Mouse (Mus musculus) embryo, embryonic 11 days (tissue): Measurements from ENCODE around the gene G0s2.

Experiments used
- DNase-seq: peaks from one replicate; pipeline ENCODE4 v3.0.0-alpha.2; 2015

G0s2 gene

GRCm38 (mm10) chr1:193250026-193250425, 23.0 kb downstream of the G0s2 start:
- no peak for DNase-seq

GRCm38 (mm10) chr1:193244235-193244634, 28.8 kb downstream of the G0s2 start:
- DNase-seq: no peak

GRCm38 (mm10) chr1:193243571-193244193, 29.3 kb downstream of the G0s2 start:
- no peak for DNase-seq

GRCm38 (mm10) chr1:193242863-193243262, 30.2 kb downstream of the G0s2 start:
- no peak for DNase-seq

GRCm38 (mm10) chr1:193242238-193242637, 30.8 kb downstream of the G0s2 start:
- DNase-seq: no peak

GRCm38 (mm10) chr1:193241436-193241835, 31.6 kb downstream of the G0s2 start:
- DNase-seq: no peak

GRCm38 (mm10) chr1:193238426-193238825, 34.6 kb downstream of the G0s2 start:
- DNase-seq: no peak

- DNase-seq: no peak
Measured at GRCm38 (mm10) chr1:193234930-193235329, 38.1 kb downstream of the G0s2 start.

GRCm38 (mm10) chr1:193234130-193234645, 38.8 kb downstream of the G0s2 start:
- no peak for DNase-seq

GRCm38 (mm10) chr1:193232732-193233131, 40.3 kb downstream of the G0s2 start:
- DNase-seq: no peak

GRCm38 (mm10) chr1:193230935-193231334, 42.1 kb downstream of the G0s2 start:
- no peak for DNase-seq

- no peak for DNase-seq
Measured at GRCm38 (mm10) chr1:193230531-193230930, 42.5 kb downstream of the G0s2 start.

GRCm38 (mm10) chr1:193229570-193229969, 43.4 kb downstream of the G0s2 start:
- no peak for DNase-seq

GRCm38 (mm10) chr1:193227537-193227936, 45.5 kb downstream of the G0s2 start:
- no peak for DNase-seq

GRCm38 (mm10) chr1:193226724-193227522, 46.1 kb downstream of the G0s2 start:
- DNase-seq: no peak

- DNase-seq: no peak
Measured at GRCm38 (mm10) chr1:193226114-193226513, 46.9 kb downstream of the G0s2 start.

GRCm38 (mm10) chr1:193225531-193225930, 47.5 kb downstream of the G0s2 start:
- DNase-seq: peak; percentile 29
